22 mouse cellular contexts compared by ENCODE assay signal in the genomic region with DNA sequence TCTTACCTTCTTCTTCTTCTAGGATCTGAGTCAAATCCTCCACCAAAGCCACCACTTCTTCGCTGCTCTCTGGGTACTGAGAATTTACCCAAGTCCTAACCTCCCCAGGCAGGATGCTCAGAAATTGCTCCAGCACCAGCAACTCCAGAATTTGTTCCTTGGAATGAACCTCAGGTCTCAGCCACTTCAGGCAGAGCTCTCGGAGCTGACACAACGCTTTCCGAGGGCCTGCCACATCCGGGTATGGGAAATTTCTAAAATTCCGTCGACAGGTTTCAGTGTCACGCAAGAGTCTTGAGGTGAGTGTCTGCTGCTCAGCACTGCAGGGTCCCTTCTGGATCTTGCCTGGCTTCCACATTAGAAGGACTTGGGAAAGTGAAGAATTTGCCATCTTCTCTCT. TPM values are rescaled to one million over a fixed set of nuclear protein-coding genes. Genes with fewer than 3 reads are reported as not detected.
"Had no signal": no experiment of that assay in that cellular context is flagged by ENCODE, and none has a peak within 500 bp of the region (broad histone marks: within the 10 kb centered on the region; RNA-seq: fewer than 3 reads in every experiment).

No protein-coding gene starts in this region.

- DNase-seq: cerebellum, adult 8-10 months; cerebellum, adult 9-10 months; cerebellum, adult 9-11 months; cerebellum, postnatal 10 days; cerebellum, postnatal 14 days; cerebellum, postnatal 25 days; cerebellum, postnatal 36 days; embryo, embryonic 11 days; forebrain, postnatal 0 days; gastrocnemius, adult 2 months; gastrocnemius, postnatal 10 days; gastrocnemius, postnatal 14 days; gastrocnemius, postnatal 25 days; gastrocnemius, postnatal 36 days; heart, adult 18-20 months; heart, adult 2 months had no signal

RNA-seq across cellular contexts. Expression of a gene that starts 24.6 kb away (rescaled TPM):
- total RNA-seq: common myeloid progenitor, adult 5-6 weeks; forebrain, postnatal 0 days; gastrocnemius, adult 18-20 months; gastrocnemius, adult 2 months; gastrocnemius, adult 8-10 months; gastrocnemius, postnatal 10 days; gastrocnemius, postnatal 14 days; gastrocnemius, postnatal 25 days; gastrocnemius, postnatal 36 days; gastrocnemius, postnatal 4 days; granulocyte monocyte progenitor cell, adult 5-6 weeks; heart, adult 18-20 months; heart, adult 2 months; heart, adult 8-10 months had no signal
